Mouse (Mus musculus): Measurements from ENCODE around the gene C1qtnf9.
A peak's percentile ranks its signal among the peaks of the same experiment; 100 is the strongest.

DNA sequence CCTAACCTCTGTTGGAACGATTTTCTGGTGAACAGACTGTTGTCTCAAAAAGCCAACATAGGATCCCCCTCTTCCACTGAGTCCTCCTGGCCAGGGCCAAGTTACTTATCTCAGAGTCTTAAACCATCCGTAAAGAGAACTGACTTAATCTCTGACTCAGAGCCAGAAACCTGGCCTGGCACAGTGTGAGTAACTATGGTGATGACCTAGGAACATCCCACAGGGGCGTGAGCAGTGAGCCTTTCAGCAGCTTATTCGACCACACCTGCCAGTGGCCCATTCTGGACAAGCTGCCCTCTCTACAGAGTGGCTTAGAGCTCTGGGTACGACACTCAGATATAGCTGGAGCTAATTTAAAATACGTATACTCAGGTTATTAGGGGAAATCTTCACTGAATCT is 41.8 kb upstream of the C1qtnf9 start:
- TF ChIP-seq E2F4 (IDR thresholded peaks at IDR 0.05; ENCODE audit: borderline replicate concordance, low read depth, low read length), result no peak
- TF ChIP-seq EP300 (IDR thresholded peaks at IDR 0.05; ENCODE audit: low read depth in 1 of 2, low read length in 2 of 2), result 0 out of 4 replicates have a peak, but pooled peaks of 1 of the 2 experiments have one; percentile 30
- TF ChIP-seq CTCF (IDR thresholded peaks at IDR 0.05 in 2 of 3, conservative IDR thresholded peaks at IDR 0.05 in 1 of 3; ENCODE audit: control insufficient read depth in 1 of 3, insufficient read depth in 1 of 3, low read depth in 2 of 3, low read length in 3 of 3, poor library complexity in 1 of 3, severe bottlenecking in 1 of 3), result no peak
- TF ChIP-seq POLR2A (IDR thresholded peaks at IDR 0.05; ENCODE audit: control insufficient read depth in 1 of 2, insufficient read depth in 1 of 2, low read depth in 1 of 2, low read length in 2 of 2, poor library complexity in 1 of 2), result no peak
- no peak for TF ChIP-seq MEF2A (IDR thresholded peaks at IDR 0.05; ENCODE audit: extremely low read depth, insufficient replicate concordance, low read depth, low read length, poor library complexity, severe bottlenecking)
- no peak for TF ChIP-seq GABPA (IDR thresholded peaks at IDR 0.05; ENCODE audit: low read depth, low read length)
- TF ChIP-seq MAFK (IDR thresholded peaks at IDR 0.05; ENCODE audit: borderline replicate concordance, low read depth, low read length), result no peak
- TF ChIP-seq GATA1 (IDR thresholded peaks at IDR 0.05; ENCODE audit: low read depth, low read length), result no peak
- TF ChIP-seq USF1 (IDR thresholded peaks at IDR 0.05; ENCODE audit: low read depth, low read length), result no peak
- TF ChIP-seq TBP (IDR thresholded peaks at IDR 0.05; ENCODE audit: low read depth, low read length), result no peak

Measured in MEL (cell line).